Mouse (Mus musculus) liver, postnatal 0 days (tissue): ENCODE results near the gene Shq1. TPM values are rescaled to one million over a fixed set of nuclear protein-coding genes. Genes with fewer than 3 reads are reported as not detected.

Experiments
- ATAC-seq: fragments of 200-750 bp; cut with Nextera tagmentation; 2 replicates; pipeline ENCODE4 v1.8.0; 2017; ENCODE audit warnings: mild to moderate bottlenecking, moderate library complexity
- DNase-seq: peaks from one replicate; pipeline ENCODE4 v3.0.0-alpha.2; 2016
- H3K27ac ChIP-seq: fragments of 300-500 bp; sonication (generic); 2 replicates; pipeline ENCODE4 v1.5.1; 2014; ENCODE audit warnings: antibody characterized with exemption, moderate library complexity, mild to moderate bottlenecking, low read depth
- H3K27me3 ChIP-seq: fragments of 300-500 bp; sonication (generic); 2 replicates; pipeline ENCODE4 v1.6.1; 2014; ENCODE audit warnings: low read length, control low read depth, mixed read lengths; ENCODE audit not compliant: insufficient read depth
- H3K36me3 ChIP-seq: fragments of 300-500 bp; sonication (generic); replicated peaks from 2 replicates; pipeline ENCODE4 v1.6.1; 2014; ENCODE audit warnings: mild to moderate bottlenecking, control low read depth, low read length, moderate library complexity, mixed read lengths; ENCODE audit not compliant: insufficient read depth
- H3K4me1 ChIP-seq: fragments of 300-500 bp; sonication (generic); 2 replicates; pipeline ENCODE4 v1.6.1; 2014; ENCODE audit warnings: antibody characterized with exemption, mild to moderate bottlenecking, control low read depth; ENCODE audit not compliant: insufficient read depth
- H3K4me2 ChIP-seq: fragments of 300-500 bp; sonication (generic); 2 replicates; pipeline ENCODE4 v1.6.1; 2014; ENCODE audit warnings: low read depth, mild to moderate bottlenecking, low read length, moderate library complexity, mixed read lengths
- H3K4me3 ChIP-seq: fragments of 300-500 bp; sonication (generic); 2 replicates; pipeline ENCODE4 v1.5.1; 2014; ENCODE audit warnings: low read depth, low read length
- H3K9ac ChIP-seq: fragments of 300-500 bp; sonication (generic); replicated peaks from 2 replicates; pipeline ENCODE4 v1.6.1; 2014; ENCODE audit warnings: mild to moderate bottlenecking, moderate library complexity
- H3K9me3 ChIP-seq: fragments of 300-500 bp; sonication (generic); 2 replicates; pipeline ENCODE4 v1.6.1; 2016; ENCODE audit warnings: mild to moderate bottlenecking, control low read depth, low read length, mixed read lengths
- CTCF ChIP-seq: sonication (generic); IDR thresholded peaks from 2 replicates; pipeline ENCODE4 v1.5.1; 2016; ENCODE audit warnings: antibody characterized with exemption, low read depth
- EP300 ChIP-seq: IDR thresholded peaks from 2 replicates; pipeline ENCODE4 v1.6.1; 2016; ENCODE audit warnings: antibody characterized with exemption, low read depth, mild to moderate bottlenecking
- WGBS: fragments of 180-500 bp; shearing (Covaris S2); extraction: QIAGEN DNeasy Blood & Tissue Kit; methylation state at CpG from one replicate; pipeline ENCODE4 v1.1.7; 2014; ENCODE audit not compliant: insufficient replicate concordance; 5-methylcytosine and 5-hydroxymethylcytosine counted together
- polyA plus RNA-seq: library from polyadenylated mRNA; unstranded; fragments of >200 nt; fragmentation: Nextera tagmentation; extraction: Ambion mirVana; gene quantifications from 2 replicates; pipeline ENCODE4 v1.2.1, GENCODE M21; 2015

Gene Shq1
- polyA plus RNA-seq, 1 experiment from 2014 or later = 6.4 TPM

- DNase-seq = no peak
- H3K27me3 ChIP-seq = no peaks in the 10 kb centered on the region
- H3K4me3 ChIP-seq = no peak overlapping the region
- H3K9me3 ChIP-seq = no peaks in the 10 kb centered on the region
- TF ChIP-seq EP300 (no peak), CTCF (no peak)
- WGBS = 84% methylated on average over 5 of the region's 5 CpGs
- no peak overlapping the region for H3K4me2 ChIP-seq
- no peak for ATAC-seq
- no peak overlapping the region for H3K27ac ChIP-seq
- H3K4me1 ChIP-seq = no peaks in the 10 kb centered on the region
- no peak overlapping the region for H3K9ac ChIP-seq
- peaks cover 15% of the 10 kb centered on the region for H3K36me3 ChIP-seq
These were observed 10.6 kb downstream of the Shq1 start for GRCm38 (mm10) chr6:100660395-100660794.

- Histone ChIP-seq H3K4me1 (no peaks in the 10 kb centered on the region), H3K9ac (no peak overlapping the region), H3K9me3 (no peaks in the 10 kb centered on the region), H3K4me2 (no peak overlapping the region), H3K27ac (no peak overlapping the region), H3K4me3 (no peak overlapping the region), H3K36me3 (peaks cover 5% of the 10 kb centered on the region; the same call in 1 of the 2 replicates), H3K27me3 (no peaks in the 10 kb centered on the region)
- TF ChIP-seq CTCF (no peak), EP300 (no peak)
- DNase-seq (no peak), ATAC-seq (no peak)
- WGBS = 91% methylated on average over 3 of the region's 3 CpGs
These were observed 18.4 kb downstream of the Shq1 start for GRCm38 (mm10) chr6:100652535-100652934.

GRCm38 (mm10) chr6:100647196-100647595 is 23.8 kb downstream of the Shq1 start:
- peaks cover 7% of the 10 kb centered on the region; the same call in 1 of the 2 replicates for H3K36me3 ChIP-seq
- DNase-seq = no peak
- H3K27me3 ChIP-seq = no peaks in the 10 kb centered on the region
- no peak overlapping the region for H3K9ac ChIP-seq
- TF ChIP-seq CTCF = no peak
- TF ChIP-seq EP300 = no peak
- WGBS = 51% methylated on average over 5 of the region's 5 CpGs
- no peak overlapping the region for H3K4me3 ChIP-seq
- H3K9me3 ChIP-seq = no peaks in the 10 kb centered on the region
- ATAC-seq = no peak
- H3K4me2 ChIP-seq = no peak overlapping the region
- H3K27ac ChIP-seq = no peak overlapping the region
- no peaks in the 10 kb centered on the region for H3K4me1 ChIP-seq

- H3K9me3 ChIP-seq = no peaks in the 10 kb centered on the region
- ATAC-seq (no peak), DNase-seq (no peak)
- H3K27ac ChIP-seq = no peak overlapping the region
- 76% methylated on average over 11 of the region's 11 CpGs for WGBS
- H3K4me2 ChIP-seq = no peak overlapping the region
- no peaks in the 10 kb centered on the region for H3K27me3 ChIP-seq
- H3K9ac ChIP-seq = no peak overlapping the region
- H3K4me1 ChIP-seq = no peaks in the 10 kb centered on the region
- H3K36me3 ChIP-seq = peaks cover 7% of the 10 kb centered on the region; the same call in 1 of the 2 replicates
- TF ChIP-seq CTCF (peak; percentile 67), EP300 (no peak)
- H3K4me3 ChIP-seq = no peak overlapping the region
These were observed 25.3 kb downstream of the Shq1 start for GRCm38 (mm10) chr6:100645469-100646201.

GRCm38 (mm10) chr6:100644631-100645030 is 26.3 kb downstream of the Shq1 start:
- WGBS = 88% methylated on average over 15 of the region's 15 CpGs
- no peaks in the 10 kb centered on the region for H3K9me3 ChIP-seq
- H3K4me2 ChIP-seq = no peak overlapping the region
- no peaks in the 10 kb centered on the region for H3K27me3 ChIP-seq
- TF ChIP-seq EP300 (no peak), CTCF (no peak)
- peaks cover 9% of the 10 kb centered on the region; the same call in 1 of the 2 replicates for H3K36me3 ChIP-seq
- no peak overlapping the region for H3K9ac ChIP-seq
- DNase-seq (no peak), ATAC-seq (no peak)
- H3K4me1 ChIP-seq = no peaks in the 10 kb centered on the region
- H3K4me3 ChIP-seq = no peak overlapping the region
- no peak overlapping the region for H3K27ac ChIP-seq

GRCm38 (mm10) chr6:100642786-100643185 is 28.2 kb downstream of the Shq1 start:
- no peak overlapping the region for H3K4me2 ChIP-seq
- no peaks in the 10 kb centered on the region for H3K27me3 ChIP-seq
- 0 out of 2 replicates have a peak, but pooled peaks cover 5% of the 10 kb centered on the region for H3K36me3 ChIP-seq
- WGBS = 86% methylated on average over 2 of the region's 2 CpGs
- TF ChIP-seq EP300 = no peak
- TF ChIP-seq CTCF = no peak
- H3K9me3 ChIP-seq = no peaks in the 10 kb centered on the region
- ATAC-seq (no peak), DNase-seq (no peak)
- H3K9ac ChIP-seq = no peak overlapping the region
- H3K4me3 ChIP-seq = no peak overlapping the region
- H3K4me1 ChIP-seq = no peaks in the 10 kb centered on the region
- no peak overlapping the region for H3K27ac ChIP-seq
